Mouse (Mus musculus): Measurements from ENCODE around the gene Cacul1. TPM values are rescaled to one million over a fixed set of nuclear protein-coding genes. Genes with fewer than 3 reads are reported as not detected.

Cacul1 gene
- polyA plus RNA-seq, 1 experiment from 2014 or later, result 24.7 TPM

Small RNAs within 50 kb of the gene (microRNA-seq; reads per million reads assigned to microRNA genes)
- not detected for gene Gm25238

Other genes with a start within 250 kb of the Cacul1 start
- gene Prlhr, start 112.7 kb downstream of the Cacul1 start, polyA plus RNA-seq (2015; fragmentation: Nextera tagmentation; extraction: Ambion mirVana), result 0.19 TPM in 1 of 2 replicates, not detected in the other
- 1.1 and 1.5 TPM in 2 replicates for gene Nanos1, start 175.0 kb upstream of the Cacul1 start, polyA plus RNA-seq (2015; fragmentation: Nextera tagmentation; extraction: Ambion mirVana)
- 151 and 153 TPM in 2 replicates for gene Eif3a, start 209.6 kb upstream of the Cacul1 start, polyA plus RNA-seq (2015; fragmentation: Nextera tagmentation; extraction: Ambion mirVana)
- 29.0 and 30.0 TPM in 2 replicates for gene Fam45a, start 230.6 kb upstream of the Cacul1 start, polyA plus RNA-seq (2015; fragmentation: Nextera tagmentation; extraction: Ambion mirVana)